Mouse (Mus musculus) spleen, embryonic (tissue): ENCODE measurements around the gene Stk40.

ENCODE experiments used
- CTCF ChIA-PET: fragments of 350-600 bp; sonication (Branson Sonifier 250); formaldehyde crosslinking; loops from one replicate; lab custom pipeline; 2022; lab: Charles Lee

Gene Stk40

DNA sequence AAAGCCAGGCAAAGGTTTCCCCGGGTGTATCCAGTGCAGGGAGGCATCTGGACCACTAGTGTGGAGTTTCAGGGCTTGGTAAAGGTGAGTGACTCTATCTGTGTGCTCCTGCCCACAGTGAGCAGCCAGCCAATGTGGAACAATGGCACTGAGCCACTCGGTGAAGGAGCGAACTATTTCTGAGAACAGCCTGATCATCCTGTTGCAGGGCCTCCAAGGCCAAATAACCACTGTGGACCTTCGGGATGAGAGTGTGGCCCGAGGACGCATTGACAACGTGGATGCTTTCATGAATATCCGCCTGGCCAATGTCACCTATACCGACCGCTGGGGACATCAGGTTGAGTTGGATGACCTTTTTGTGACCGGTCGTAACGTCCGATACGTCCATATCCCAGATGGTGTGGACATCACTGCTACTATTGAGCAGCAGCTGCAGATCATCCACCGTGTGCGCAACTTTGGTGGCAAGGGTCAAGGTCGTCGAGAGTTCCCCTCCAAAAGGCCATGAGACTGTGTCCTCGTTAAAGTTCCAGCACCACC, 6.0 kb upstream of the Stk40 start:
- CTCF ChIA-PET: no interaction called here

DNA sequence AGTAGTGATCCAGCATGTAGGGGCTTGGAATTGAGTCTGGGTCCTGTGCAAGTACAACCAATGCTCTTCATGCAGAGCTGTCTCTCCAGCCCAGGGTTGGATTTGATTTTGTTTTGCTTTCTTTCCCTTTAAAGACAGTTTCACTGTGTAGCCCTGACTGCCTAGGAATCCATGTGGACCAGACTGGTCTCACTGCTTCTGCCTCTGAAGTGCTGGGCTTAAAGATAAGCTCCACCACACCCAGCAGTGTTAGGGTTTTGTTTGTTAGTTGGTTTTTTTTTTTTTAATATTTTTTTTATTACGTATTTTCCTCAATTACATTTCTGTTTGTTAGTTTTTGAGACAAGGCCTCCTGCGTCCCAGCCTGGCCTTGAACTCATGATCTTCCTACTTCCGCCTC, 4.4 kb upstream of the Stk40 start:
- CTCF ChIA-PET: no interaction called here

- CTCF ChIA-PET: interaction anchor here (0.6 kb wide), 1 partner anchor 18 kb away, joined by 3 read pairs; no protein-coding TSS in a partner anchor
These were observed 3.0 kb upstream of the Stk40 start for GRCm38 (mm10) chr4:126100764-126101163.

- CTCF ChIA-PET: interaction anchor here (0.6 kb wide), 1 partner anchor 12 kb away, joined by 11 read pairs; no protein-coding TSS in a partner anchor
These were observed 1.5 kb upstream of the Stk40 start for GRCm38 (mm10) chr4:126102061-126102841.

DNA sequence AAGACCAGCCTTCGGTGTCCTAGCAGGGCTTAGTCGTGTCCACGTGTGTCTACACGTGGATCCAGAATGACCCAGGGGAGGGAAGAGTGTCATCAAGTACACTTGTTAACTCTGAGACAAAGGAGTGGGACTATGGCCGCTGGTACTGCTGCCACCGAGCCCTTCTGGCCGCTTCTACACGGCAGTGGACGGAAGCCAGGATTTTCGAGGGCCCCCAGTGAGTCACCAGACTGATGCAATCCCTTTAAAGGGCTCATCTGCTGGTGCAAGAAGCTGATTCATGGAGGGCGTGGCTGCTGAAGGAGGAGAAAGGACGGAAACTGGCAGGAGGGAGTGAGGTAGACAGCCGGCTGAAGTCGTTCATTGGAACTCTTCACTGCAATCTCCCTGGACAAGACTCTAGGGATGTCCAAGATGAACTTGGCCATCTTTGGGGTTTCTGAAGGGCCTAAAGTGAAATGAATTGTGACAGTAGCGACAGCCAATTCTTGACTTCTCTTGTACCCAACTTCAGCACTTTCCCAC, 638 bp upstream of the Stk40 start:
- CTCF ChIA-PET: interaction anchor here (0.6 kb wide), 1 partner anchor 11 kb away, joined by 11 read pairs; no protein-coding TSS in a partner anchor

DNA sequence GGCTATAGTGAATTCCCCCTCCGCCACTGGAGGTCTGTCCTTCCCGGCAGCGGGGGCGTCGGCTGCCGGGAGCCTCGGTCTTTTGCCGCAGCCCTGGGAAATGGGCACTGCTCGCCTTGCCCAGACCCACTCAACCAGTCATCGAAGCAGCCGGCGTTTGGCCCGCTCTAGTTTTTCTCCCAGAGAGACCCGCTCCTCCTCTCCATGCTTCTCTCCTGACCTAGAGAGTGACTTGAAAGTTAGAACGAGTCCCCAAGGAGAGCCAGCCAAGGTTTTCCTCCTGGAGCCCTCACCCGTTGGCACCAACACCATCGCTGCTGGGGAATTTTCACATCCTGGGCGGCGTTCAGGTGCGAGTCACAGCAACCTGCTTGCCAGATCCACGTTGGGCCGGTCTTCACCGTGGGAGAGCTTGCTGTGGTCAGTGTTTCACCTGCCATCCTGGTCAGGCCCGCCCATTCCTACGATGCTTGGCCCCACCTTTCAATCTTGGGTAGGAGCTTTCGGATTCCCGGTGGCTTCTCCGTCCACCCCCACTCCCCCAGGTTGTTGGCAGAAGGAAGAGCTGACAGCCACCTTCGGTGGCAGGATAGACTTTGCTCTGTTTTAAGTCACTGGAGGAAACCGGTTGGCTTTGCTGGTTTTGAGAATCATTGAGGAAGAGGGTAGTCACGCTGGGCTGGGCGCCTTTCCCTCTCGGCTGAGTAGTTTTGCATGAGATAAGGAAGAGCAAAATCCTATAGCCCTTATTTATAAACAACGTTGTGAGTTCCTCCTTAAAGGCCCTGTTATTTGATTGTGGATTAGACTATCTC, 711 bp downstream of the Stk40 start:
- CTCF ChIA-PET: interaction anchor here (1.2 kb wide), 1 partner anchor 9 kb away, joined by 5 read pairs; no protein-coding TSS in a partner anchor

GRCm38 (mm10) chr4:126105131-126105783, 1.5 kb downstream of the Stk40 start:
- CTCF ChIA-PET: interaction anchor here (1.2 kb wide), 1 partner anchor 8 kb away, joined by 5 read pairs; no protein-coding TSS in a partner anchor

DNA sequence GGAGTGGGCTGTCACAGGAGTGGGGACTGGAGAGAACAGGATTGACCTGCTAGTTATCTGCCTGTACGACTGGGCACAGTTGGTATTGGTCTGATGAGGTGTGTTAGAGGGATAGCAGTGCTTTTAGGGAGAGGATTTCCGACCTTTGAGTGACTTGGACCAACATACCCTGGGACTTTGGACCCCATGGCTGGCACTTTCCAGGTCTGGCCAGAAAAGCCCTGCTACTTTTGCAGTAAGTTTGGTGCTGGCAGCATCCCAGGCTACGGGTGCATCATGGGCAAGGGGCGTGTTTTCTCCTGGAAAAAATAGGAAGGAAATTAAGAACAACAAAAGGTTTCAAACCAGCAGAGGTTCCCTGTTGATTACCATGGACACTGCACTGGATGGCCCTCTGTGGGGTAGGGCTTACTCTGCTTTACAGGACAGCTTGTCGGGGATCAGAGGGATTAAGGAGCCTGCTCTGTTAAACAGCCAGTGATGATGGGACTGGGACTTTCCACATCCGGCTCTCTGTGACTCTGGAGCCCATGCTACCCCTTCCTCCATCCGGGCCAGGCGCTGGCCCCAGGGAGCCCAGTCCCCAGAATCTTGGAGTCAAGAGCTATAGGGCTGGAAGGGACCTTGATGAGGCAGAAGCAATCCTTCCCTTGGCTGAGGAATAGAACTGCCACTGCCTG, 4.4 kb downstream of the Stk40 start:
- CTCF ChIA-PET: interaction anchor here (1.3 kb wide), 1 partner anchor 22 kb away, joined by 15 read pairs; no protein-coding TSS in a partner anchor

- CTCF ChIA-PET: no interaction called here
These were observed 6.0 kb downstream of the Stk40 start for GRCm38 (mm10) chr4:126109613-126110373.

- CTCF ChIA-PET: no interaction called here
These were observed 6.8 kb downstream of the Stk40 start for GRCm38 (mm10) chr4:126110374-126111152.

GRCm38 (mm10) chr4:126111153-126111549, 7.4 kb downstream of the Stk40 start:
- CTCF ChIA-PET: no interaction called here

DNA sequence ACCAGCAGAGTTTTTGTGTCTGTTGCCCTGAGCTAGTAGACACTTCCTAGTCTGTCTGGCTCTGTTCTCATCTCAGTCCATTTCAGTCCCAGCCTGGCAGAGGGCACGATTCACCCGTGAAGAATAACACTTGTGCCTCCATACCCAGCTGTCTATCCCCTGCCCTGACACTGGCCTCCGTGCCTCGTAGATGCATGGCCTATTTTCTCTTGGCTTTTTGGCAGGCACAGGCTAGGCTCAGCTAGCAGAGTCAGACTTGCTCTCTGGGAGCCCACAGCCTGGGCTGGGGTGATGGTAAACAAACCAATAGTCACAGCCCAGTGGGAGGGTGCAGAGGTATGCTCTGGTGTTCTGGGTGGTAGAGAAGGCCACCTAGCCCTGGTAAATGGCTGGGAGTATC, 9.5 kb downstream of the Stk40 start:
- CTCF ChIA-PET: interaction anchor here (0.9 to 1.5 kb wide), 2 partner anchors 9 to 27 kb away, joined by 5 to 7 read pairs; no protein-coding TSS in a partner anchor

DNA sequence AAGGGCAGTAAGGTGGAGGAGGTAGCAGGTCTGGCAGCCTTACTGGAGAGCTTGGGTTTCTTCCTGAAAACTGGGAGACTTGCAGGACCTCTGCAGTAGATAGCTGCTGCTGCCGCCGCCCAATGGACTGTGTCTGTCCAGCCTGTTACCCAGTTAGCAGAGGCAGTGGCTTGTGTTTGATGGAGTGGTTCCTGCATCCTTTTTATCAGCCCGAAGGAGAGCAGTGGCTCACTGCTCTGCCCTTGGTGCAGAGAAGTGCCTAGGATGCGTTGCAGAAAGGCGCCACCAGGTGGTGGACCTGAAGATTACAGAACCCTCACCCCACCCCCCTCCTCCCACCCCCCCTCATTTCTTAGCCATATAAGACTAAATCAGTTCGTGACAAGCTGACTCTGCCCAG, 10.2 kb downstream of the Stk40 start:
- CTCF ChIA-PET: interaction anchor here (0.6 to 1.5 kb wide), 5 partner anchors 11 to 167 kb away, joined by 4 to 11 read pairs (median 7); no protein-coding TSS in a partner anchor

DNA sequence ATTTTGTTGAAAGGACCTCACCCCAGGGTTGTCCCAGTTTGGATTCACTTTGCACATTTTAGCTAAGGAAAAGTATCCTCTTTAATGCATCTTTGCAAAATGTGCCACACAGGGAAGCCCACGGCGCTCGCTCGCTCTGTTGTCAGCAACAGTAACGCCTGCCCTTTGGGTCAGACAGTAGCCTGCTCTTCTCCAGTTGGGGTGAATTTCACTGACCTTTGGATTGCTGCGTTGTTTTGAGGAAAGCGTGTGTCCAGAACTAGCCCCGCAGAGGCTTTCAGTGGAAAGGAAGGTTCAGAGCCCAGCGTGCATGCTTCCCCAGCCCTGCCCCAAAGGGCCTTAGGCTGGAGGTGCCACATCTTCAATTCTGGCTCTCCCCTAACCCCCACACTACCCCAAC, 11.7 kb downstream of the Stk40 start:
- CTCF ChIA-PET: interaction anchor here (0.9 kb wide), 1 partner anchor 29 kb away, joined by 6 read pairs; no protein-coding TSS in a partner anchor

- CTCF ChIA-PET: interaction anchor here (0.9 kb wide), 1 partner anchor 30 kb away, joined by 6 read pairs; no protein-coding TSS in a partner anchor
These were observed 12.2 kb downstream of the Stk40 start for GRCm38 (mm10) chr4:126115871-126116521.

GRCm38 (mm10) chr4:126117116-126117515, 13.4 kb downstream of the Stk40 start:
- CTCF ChIA-PET: no interaction called here

GRCm38 (mm10) chr4:126118651-126119050, 14.9 kb downstream of the Stk40 start:
- CTCF ChIA-PET: interaction anchor here (0.7 kb wide), 1 partner anchor 1146 kb away, joined by 5 read pairs; no protein-coding TSS in a partner anchor

DNA sequence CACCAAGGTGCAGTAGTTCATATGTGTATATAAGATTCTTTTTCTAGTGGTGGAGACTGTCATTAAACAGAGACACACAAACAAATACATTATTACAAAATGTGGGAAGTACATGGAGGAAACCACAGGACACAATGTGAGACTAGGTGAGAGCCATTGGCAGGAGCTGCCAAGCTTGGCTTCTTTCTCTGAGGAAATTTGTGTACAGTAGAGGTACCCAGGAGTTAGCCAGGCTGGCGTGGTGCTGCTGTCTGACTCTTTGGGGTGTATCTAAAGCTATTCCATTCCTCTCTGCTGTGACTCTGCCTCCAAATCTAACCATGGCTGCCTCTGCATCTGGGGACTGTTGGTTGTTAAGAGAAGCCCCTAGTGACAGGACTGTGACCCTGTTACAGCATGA, 15.3 kb downstream of the Stk40 start:
- CTCF ChIA-PET: interaction anchor here (0.7 kb wide), 1 partner anchor 1145 kb away, joined by 5 read pairs; no protein-coding TSS in a partner anchor
